Mouse (Mus musculus): Measurements from ENCODE around the gene Frat2.

Frat2 gene

DNA sequence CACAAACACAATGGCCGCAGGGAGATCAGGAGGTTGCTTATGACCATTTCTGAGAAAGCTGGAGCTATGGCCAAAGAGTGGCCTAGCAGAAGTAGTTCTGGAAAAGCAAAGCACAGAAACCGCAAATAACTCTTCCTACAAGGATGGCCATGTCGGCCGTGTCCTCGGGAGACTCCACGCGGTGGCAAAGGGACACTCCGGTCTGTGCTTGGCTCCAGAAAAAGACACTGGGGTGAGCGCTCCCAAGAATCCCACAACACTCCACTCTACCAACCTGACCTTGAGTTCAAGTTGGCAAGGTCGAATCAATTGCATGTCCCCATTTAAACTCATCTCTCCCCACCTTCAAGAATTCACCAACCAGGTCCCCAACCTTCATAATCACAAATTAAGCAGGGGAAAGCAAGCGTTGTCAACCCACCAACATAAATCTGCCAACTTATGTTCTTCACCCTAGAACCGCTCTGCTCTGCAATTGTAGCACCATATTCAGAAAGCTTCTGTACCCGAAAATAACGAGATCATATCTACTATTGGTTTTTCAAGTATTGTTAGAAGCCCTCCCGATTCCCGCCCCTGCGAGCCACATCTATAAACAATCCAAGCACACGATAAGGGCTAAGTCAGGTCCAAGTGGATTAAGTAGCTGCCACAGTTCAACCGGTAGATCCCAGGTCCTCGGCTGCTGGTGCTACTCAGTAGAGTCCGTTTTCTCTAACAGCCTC is 1.4 kb downstream of the Frat2 start:
- DNase-seq (ENCODE audit: low spot score in 2 of 2), result no peak

DNA sequence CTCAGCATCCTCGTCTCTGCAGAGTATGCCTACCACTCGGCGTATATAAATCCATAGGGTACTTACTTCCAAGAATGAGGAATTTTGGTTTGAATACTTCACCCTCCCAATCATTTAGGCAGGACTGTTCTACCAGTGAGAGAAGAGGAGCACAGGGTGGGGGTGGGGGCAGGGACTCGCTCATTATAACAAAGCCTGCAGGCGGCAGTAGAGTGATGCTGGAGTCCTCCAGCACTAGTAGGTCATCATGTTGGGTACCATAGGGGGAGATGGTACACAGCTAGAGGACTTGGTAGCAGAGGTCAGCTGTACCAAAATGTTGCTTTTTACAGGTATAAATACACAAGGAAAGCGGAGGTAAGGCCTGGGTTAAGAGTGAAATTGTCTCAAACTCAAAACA is 3.6 kb downstream of the Frat2 start:
- DNase-seq (ENCODE audit: low spot score in 2 of 2), result no peak

DNA sequence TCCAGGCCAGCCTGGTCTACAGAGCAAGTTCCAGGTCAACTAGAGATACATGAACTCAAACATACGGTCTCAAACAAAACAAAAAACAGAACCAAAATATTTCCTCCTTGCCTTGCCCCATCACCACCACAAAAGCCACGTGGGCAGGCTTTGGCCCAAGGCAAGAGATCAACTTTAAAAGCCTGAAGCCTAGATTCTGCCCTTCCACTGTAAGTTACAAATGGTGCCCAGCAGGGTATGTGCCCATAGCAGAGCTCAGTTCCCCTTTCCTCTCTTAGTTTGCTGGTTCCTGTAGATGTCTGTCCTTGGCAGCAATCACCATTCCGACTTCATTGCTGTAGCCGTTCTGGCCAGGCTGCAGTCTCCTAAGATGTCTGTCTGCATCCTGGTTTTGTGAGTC is 5.2 kb downstream of the Frat2 start:
- no peak for DNase-seq (ENCODE audit: low spot score in 2 of 2)

DNA sequence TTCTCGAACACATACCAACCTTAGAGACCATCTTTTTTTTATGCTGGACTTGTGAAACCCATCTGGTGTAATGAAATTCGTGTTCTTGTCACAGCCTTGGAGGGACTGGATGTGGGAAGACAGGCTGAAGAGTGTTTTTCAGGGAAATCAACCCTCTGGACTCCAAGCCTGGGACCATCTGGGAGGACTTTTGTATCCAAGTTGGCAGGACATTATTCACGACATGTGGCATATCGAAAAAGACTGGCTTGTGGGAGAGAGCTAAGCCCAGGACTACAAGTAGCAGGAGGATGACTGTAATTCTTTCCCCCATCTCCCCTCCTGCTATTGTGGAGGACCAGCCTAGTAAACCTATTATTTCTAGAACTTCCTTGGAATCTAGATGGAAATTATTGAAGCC is 5.7 kb downstream of the Frat2 start:
- DNase-seq (ENCODE audit: low spot score in 2 of 2), result no peak

DNA sequence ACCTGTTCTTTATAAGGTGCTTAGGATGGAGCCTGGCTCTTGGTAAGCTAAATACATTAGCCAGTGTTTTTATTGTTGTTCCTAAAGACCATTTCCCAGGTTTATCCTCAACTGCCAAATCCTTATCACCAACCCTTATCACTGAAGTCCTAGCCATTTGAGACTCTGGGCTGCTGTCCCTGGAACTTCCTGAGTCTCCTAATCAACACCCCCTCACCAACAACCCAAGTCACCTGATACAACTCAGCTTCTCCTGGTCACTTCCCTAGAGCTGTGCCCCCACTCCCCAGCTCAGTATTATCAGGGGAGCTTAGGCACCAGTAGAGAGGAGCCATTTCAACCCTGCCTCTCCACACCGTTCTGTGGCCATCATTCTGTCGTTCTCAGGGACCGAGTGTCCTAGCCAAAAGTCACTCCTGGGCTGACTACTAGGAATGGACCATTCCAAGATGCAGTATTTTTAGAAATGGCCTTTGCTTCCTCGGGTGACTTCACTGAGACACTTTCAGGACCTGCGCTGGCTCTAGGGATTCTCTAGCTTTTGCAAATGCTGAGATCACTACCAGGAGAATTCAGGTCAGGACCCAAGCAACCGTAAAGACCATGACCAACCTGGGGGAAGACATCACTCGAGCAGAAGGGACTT is 6.7 kb downstream of the Frat2 start:
- no peak for DNase-seq (ENCODE audit: low spot score in 2 of 2)

DNA sequence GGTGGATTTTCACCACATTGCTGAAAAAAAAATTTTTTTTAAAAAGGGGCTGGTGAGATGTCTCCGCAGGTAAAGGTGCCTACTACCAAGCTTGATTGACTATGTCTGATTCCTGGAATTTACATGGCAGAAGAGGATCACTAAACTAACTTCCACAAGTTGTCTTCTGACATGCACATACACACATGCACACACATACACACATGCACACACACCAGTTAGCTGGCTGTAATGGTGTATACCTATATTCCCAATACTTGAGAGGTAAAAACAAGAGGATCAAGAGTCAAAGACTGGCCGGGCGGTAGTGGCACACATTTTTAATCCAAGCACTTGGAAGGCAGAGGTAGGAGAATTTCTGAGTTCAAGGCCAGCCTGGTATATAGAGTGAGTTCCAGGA is 8.2 kb downstream of the Frat2 start:
- no peak for DNase-seq (ENCODE audit: low spot score in 2 of 2)

DNA sequence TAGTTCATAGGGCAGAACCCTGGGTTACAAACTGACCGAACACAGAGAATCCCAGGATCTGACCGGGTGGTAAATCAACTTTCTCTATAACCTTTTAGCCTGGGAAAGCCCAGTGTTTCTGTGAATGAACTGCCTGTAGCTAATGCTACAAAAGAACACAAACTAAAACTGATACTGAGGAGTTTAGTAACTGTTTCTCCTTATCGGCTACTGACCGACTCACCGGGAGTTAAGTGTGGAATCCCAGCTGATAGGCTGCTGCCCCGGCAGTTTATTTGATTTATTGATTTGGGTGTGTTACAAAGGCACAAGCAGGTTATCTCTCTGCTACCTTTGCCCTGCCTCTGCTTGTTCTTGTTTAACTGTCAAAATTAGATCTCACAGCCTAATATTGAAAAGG is 9.1 kb downstream of the Frat2 start:
- DNase-seq (ENCODE audit: low spot score in 2 of 2), result no peak

DNA sequence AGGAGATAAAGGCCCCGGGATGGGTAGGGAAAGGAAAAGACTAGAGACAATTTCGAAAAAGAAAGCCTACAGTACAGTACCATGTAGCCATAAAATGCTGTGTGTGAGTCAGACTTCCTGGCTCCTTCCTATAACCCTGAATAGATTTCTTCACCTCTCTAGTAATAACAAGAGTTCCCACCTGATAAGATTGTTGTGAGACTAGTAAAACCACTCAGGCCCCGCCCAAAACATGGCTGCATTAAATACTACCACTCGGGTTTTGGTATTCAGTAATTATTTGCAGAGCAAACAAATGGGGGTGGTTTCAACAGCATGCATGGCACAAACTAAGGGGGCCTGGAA is 10.0 kb downstream of the Frat2 start:
- no peak for DNase-seq (ENCODE audit: low spot score in 2 of 2)

DNA sequence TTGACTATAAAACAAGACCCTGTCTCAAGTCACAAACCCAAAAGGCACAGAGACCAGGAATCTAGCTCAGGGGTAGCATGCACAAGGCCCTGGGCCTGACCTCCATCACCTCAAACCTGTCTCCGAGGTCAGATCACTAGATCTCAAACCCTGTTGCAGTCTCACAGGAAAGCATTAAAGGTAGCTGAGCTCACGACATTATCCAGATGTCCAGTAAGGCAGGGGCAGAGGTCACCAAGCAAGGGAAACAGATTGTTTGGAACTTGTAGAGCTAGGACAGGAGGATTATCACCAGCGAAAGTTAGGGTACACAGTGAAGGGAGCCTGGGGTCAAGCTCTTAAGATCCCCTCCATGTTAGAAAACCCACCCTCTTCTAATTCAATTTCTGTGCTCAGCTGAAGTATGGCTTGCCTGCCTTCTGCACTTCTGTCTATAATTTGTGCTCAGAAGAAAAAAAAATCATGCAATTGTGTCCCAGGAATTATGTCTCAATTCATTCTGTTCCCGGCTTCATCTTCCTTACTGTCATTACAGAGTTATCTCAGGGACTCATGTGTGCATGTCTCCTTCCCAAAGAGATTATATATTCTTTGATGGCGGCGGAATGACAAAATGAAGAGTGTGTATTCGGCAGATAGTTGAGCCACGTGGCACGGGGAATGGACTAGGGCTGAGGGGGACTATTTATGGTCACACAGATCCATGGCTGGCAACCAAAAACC is 10.6 kb downstream of the Frat2 start:
- no peak for DNase-seq (ENCODE audit: low spot score in 2 of 2)

DNA sequence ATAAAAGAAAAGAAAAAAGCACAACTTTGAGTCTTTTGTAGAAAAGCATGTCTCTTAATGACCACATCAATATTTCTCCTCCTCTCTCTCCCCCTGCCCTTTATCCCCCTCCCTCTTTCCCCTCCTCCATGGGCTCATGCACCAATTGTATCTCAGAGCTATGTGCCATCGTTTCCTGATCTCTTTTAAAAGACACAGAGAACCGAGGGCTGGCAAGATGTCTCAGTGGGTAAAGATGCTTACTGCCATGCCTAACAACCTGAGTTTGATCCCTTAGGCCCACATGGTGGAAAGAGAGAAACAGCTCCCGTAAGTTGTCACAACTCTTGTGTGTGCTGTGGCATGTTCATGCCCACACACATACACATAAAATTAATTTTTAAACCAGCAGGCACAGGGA is 11.2 kb downstream of the Frat2 start:
- DNase-seq (ENCODE audit: low spot score in 2 of 2), result no peak

DNA sequence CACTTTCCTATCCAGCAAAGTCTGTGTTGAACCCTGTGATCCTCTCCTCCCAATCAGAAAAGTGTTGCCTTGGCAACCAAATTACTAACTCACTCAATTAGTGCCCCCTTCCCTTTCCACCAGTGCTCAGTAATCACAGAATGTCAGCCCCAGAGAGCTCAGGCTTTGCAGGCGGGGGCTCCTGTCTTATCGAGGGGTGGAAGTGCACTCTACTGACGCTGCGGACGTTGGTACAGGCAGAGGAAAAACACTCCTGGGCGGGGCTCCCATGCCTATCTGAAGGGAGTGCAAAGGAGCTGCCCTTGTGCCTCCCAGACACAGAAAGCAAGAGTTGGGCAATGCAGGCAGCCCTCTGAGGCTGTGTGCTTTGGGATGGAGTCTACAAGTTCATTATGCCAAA is 12.1 kb downstream of the Frat2 start:
- no peak for DNase-seq (ENCODE audit: low spot score in 2 of 2)

DNA sequence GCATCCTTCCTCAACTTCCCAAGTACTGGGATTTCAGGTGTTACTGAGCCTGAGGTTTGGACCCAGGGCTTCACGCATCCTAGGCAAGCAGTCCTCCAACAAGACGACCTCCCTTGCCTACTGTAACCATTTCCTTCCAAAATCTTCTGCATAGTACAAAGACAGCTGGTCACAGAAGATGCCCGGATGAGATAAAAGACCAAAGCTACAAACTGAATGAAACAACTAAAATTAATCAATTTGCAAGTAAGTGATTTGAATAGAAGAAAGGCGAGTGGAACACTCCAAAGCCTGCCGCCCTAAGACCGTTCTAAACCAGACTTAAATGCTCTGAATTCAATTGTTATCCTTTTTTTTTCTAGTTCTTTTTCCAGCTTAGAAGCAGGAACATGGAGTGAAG is 12.5 kb downstream of the Frat2 start:
- no peak for DNase-seq (ENCODE audit: low spot score in 2 of 2)

DNA sequence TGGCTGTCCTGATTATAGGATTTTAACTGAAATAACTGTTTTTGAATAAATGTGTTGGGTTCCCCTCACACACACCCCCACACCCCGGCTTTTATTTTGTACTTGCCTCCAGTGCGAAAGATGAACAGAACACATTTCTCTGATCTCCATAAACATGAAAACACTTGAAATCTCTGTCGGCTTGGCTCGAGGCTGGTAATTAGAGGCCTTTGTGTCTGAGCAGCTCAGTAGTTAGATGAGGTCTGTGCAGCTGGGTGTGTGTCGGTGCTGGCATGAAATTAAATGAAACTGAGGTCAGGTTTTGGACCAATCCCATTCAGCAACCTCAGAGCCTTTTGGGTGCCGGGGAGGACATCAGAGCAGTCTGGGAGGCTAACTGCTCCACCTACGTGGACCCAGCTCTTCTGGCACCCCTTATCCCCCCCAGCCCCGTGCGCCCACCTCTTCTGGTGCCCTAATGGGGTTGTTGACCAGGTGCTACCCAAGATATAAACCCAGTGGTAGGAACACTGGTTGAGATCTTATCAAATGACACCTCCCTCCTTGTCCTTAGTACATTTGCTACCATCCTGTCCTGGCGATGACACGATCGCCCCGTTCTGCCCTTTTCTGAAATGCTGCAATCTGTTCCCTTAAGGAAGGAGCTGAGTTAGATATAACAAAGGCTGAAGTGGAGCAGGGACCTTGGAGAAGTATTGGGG is 15.3 kb downstream of the Frat2 start:
- DNase-seq (ENCODE audit: low spot score in 2 of 2), result no peak

DNA sequence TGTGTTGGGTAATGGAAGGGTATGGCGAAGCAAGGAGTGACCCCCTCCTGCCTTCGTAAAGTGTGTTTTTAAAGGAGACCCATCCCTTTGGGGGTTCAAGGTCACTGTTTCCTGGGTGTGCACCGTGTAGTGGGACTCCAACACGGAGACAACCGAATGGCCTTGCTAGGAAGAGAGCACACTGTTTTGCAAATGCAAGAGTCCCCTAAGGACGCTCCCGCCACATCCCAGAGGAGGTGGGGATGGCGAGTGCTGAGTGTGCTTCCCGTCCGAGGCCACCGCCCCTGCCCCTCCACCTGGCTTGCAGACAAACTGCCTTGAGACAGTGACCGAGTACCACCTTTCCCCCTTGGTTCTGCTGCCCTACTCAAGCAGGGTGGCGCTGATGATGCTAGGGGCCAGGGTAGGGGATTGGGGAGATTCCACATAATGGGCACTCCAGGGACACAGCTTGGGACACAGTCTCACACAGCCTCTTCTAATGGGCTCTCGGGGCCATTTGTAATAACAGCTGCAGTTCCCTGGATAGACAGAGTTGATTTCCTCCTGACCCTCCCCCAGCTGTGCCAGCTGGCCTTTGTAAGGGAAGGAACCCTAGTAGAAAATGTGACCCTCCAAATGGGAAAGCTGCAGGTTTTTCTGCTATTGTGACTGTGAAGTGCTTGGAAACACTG is 16.1 kb downstream of the Frat2 start:
- no peak for DNase-seq (ENCODE audit: low spot score in 2 of 2)

DNA sequence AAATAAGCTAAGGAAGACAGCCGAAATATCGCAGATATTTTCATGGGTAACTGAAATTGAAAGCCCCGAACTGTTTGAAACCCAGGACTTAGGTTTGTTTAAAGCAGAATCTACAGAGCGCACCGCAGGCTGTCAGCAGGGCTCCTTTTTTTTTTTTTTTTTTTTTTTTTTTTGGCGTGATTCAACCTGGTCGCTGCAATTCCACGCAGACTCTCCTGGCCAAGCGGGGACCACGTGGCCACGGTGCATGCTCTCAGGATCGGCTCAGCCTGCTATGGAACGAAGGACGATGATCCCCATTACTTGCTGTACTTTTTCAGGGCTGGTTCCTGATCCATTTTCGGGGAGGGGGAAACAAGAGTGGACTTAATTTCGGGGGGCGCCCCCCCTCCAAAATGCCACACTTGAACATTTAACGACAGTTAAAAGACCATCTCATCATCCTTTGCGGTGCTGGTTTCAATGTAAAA is 16.8 kb downstream of the Frat2 start:
- DNase-seq (ENCODE audit: low spot score in 2 of 2), result peak in 1 of 2 experiments; percentile 27

DNA sequence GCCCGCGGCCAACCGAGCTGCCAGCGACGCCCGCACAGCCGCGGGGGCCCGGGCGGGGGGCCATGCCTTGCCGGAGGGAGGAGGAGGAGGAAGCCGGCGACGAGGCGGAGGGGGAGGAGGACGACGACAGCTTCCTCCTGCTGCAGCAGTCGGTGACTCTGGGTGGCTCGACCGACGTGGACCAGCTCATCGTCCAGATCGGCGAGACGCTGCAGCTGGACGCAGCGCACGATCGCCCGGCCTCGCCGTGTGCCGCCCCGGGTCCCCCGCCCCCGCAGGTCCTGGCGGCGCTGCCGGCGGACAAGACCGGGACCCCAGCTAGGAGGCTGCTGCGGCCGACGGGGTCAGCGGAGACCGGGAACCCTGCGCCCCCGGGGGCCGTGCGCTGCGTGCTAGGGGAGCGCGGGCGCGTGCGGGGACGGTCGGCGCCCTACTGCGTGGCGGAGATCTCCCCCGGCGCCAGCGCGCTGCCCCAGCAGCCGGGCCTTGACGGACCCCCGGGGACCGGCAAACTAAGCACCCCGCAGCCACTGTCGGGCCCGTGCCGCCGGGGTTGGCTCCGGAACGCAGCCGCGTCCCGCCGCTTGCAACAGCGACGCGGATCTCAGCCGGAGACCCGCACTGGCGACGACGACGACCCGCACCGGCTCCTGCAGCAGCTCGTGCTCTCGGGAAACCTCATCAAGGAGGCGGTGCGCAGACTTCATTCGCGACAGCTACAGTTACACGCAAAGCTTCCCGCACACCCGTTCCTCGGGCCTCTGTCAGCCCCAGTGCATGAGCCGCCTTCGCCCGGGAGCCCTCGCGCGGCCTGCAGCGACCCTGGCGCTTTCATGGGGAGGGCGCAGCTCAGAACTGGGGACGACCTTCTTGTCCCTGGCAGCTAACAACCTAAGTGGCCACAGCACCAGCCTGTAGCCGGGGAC is 17.6 kb downstream of the Frat2 start:
- peak in 1 of 2 experiments; percentile 49 for DNase-seq (ENCODE audit: low spot score in 2 of 2)

DNA sequence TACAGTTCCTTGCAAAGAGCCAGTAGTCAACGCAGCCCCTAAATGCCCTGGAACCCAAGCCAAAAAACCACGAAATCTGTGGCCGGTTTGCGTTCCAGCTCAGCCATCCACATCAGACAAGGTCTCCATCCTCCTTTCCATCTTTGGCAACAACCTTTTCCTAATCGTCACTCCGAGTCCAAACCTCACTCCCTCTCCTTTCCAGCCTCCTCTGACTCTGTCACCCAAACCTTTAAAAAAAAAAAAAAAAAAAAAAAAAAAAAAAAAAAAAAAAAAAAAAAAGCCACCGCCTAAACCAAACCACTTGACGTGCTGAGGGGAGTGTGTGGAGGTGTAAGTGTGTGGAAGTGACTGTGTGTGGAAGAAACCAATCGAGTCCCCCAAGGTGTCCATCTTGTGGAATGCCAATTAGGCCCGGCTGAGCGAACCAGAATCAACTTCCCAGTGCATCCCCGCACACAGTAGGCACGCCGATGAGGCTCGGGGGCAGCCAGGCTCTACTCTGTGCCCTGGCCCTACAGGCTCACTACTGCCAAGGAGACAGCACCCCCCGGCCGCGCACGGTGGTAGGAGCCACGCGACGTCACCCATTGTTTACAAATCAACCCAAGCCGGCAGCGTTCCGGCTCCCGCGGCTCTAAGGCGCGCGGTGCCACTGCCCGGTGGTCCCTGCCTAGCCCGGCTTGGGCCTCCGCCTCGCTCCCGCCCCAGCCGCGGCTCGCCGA is 18.4 kb downstream of the Frat2 start, which contains the start of gene Frat1:
TSS of gene Frat1 (plus strand) at position 590 of the 725 bp plus-strand sequence.
- peak; percentile 70 to 86 for DNase-seq (ENCODE audit: low spot score in 2 of 2)

DNA sequence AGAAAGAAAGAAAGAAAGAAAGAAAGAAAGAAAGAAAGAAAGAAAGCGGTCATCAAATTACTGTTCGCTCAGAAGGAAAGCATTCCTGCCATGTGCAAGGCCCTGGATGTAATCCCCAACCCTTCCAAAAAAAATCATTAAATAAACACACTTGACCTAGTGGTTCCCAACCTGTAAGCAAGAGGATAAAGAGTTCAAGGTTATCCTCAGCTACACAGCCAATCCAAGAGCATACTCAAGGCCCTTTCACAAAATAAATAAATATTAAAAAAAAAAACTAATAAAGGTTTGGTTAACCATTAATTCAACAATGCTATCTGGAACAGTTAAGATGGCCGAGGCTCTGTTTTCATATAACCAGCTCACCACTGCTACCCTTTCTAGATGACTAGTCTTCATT is 19.0 kb downstream of the Frat2 start:
- no peak for DNase-seq (ENCODE audit: low spot score in 2 of 2)

DNA sequence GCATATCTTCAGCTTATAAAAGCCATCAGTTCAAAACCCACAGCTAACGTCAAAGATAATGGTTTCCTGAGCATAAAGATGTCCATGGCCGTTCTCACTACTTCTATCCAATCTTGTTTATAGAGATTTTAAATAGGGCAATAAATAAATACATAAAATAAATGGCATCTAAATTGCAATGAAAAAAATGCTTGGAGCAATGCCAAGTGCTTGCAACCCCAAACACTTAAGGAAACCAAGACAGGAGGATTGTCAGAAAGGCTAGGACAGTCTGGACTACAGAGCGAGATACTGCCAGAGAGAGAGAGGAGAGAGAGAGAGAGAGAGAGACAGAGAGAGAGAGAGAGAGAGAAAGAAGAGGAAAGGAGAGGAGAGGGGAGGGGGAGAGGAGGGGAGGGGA is 21.4 kb downstream of the Frat2 start:
- DNase-seq (ENCODE audit: low spot score in 2 of 2), result no peak

DNA sequence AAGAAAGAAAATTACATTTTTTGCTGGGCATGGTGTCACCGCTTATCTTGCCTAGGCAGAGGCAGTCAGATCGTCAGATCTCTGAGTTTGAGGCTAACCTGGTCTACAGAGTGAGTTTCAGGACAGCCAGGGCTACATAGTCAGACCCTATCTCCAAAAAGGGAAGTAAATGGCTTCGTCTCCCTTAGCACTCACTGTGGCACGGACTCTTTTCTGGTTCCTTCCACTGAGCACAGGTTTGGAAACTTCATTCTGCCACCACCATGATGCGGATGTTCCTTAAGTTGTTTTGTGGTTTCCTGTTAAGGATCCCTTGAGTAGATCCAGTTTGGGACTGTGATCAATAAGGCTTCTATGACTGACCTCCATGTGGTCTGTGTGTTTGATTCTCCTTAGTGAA is 23.0 kb downstream of the Frat2 start:
- DNase-seq (ENCODE audit: low spot score in 2 of 2), result no peak
